Mouse (Mus musculus) right cerebral cortex, adult 2 months (tissue): ENCODE data around the gene Inka1.
A peak's percentile ranks its signal among the peaks of the same experiment; 100 is the strongest.
"Not testable (repeated sequence)": the region's sequence is repeated elsewhere in the genome, so short reads cannot be mapped to it uniquely, and the experiment has no call there.

Experiments used
- DNase-seq, 2 experiments: peaks; one replicate each; pipeline ENCODE4 v3.0.0; 2021 to 2022; ENCODE audit warnings: low spot score in 2 of 2

Inka1 gene

DNA sequence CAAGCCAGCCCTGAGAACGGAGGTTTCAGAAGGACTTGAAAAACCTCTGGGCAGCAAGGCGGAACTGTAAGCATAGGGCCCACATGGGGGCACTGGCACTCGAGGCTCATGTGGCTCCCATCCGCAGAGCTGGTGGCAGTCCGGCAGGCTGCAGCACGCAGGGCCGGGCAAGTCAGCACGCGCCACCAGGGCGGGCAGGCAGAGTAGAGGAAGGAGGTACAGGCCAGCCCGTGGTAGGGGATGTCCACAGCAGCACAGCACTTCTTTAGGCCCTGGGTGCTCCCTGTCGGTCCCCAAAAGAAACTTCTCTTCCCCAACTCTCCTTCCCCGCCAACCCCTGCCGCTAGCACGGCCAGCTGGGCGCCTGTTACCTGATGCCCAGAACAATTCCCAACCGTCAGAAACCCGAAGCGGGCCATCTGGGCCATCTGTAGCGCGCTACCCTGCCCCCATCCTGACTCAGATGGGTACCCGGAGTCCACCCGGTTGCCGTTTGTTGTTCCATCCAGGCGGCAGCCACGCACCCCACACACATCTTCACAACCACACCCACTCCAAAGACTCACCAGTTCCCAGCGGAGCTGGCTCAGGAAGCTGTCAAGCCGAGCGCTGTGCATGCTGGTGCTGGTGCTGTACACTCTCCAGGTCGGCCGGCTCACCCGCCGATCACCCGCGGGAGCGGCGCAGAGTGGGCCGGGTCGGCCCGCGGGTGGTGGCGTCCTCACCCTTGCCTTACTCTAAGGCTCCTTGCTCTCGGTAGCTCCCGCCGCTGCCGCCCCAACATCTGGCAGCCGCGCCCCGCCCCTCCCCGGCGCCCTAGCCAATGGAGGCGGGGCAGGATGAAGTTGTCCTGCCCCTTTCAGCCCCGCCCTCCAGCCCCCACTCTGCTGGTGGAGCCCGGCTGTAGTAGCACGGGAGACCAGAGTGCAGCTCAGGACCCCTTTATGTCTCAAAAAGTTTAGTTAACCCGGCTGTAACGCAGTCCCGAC is at the start of gene Inka1:
Gene Inka1 (minus strand): TSS at position 749 of the 989 bp plus-strand sequence.
- DNase-seq = peak; percentile 76 to 81

- no peak for DNase-seq
Observed at GRCm38 (mm10) chr9:108032126-108032525, 46.4 kb upstream of the Inka1 start.

GRCm38 (mm10) chr9:108027867-108028266 is 42.2 kb upstream of the Inka1 start:
- no peak for DNase-seq

GRCm38 (mm10) chr9:108026584-108026983 is 40.9 kb upstream of the Inka1 start:
- no peak for DNase-seq

DNA sequence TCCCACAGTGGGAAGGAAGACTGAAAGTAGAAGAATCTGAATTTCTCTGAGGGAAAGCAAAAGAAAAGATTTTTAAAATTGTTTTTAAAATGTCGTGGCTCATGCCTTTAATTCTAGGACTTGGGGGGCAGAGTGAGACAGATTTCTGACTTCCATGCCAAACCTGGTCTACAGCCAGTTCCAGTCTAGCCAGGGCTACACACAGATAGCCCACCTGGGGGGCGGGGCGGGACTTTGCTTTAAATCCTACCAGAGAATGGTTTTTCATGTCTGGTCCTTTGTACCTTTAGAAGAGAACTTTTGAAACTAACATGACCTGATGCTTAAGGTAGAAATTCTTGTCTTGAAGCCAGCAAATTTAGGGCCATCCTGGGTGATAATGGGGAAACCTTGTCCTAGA is 37.5 kb upstream of the Inka1 start:
- no peak for DNase-seq

- no peak for DNase-seq
Observed at GRCm38 (mm10) chr9:108020741-108021140, 35.1 kb upstream of the Inka1 start.

GRCm38 (mm10) chr9:108017127-108017526 is 31.4 kb upstream of the Inka1 start:
- DNase-seq = peak; percentile 39 to 49

DNA sequence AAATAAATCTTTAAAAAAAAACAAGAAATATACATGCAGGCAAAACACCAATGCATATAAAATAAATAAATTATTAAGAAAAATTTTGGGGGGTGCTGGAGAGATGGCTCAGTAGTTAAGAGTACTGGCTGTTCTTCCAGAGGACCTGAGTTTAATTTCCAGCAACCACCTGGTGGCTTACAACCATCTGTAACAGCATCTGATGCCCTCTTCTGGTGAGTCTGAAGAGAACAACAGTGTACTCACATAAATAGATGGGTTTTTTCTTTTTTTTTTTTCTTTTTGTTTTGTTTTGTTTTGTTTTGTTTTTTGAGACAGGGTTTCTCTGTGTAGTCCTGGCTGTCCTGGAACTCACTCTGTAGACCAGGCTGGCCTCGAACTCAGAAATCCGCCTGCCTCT is 27.9 kb upstream of the Inka1 start:
- not testable (repeated sequence) for DNase-seq

GRCm38 (mm10) chr9:108010385-108010784 is 24.7 kb upstream of the Inka1 start:
- DNase-seq = no peak

DNA sequence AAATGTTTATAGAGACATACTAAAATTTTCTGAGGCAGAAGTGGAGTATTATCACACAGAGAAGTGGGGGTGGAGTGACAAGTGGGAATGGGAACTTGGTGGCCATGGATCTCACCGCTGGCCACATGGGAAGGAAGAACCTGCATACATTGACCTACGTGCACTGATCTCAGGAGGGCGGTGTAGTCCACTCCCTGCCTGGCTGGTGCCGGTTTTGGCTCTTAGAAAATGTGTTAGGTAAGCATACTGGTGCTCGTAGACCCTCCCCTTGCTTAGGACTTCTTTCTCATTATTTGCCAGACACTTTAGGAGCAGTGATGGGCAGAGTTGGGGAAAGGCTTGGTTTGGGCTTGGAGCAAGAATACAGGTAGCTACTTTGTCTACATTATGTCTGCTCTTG is 22.4 kb upstream of the Inka1 start:
- no peak for DNase-seq

DNA sequence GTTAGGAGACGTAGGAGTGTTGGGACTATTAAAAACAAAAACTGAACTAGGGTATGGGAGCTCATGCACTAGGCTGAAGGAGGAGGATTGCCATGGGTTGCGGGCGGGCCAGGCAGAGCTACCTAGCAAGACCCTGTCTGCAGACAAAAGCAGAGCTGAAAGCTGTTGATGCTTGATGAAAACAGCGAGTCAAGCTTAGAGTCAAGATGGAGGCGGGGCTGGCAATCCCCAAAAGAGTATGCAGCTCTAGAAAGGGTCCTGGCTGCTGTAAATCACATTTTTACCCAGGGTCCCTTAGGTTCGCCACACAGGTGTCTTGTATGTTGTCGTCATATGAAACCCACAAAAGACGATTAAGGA is 17.8 kb upstream of the Inka1 start:
- peak in 1 of 2 experiments; percentile 31 for DNase-seq

GRCm38 (mm10) chr9:108002778-108003530 is 17.3 kb upstream of the Inka1 start:
- DNase-seq = peak in 1 of 2 experiments; percentile 49

DNA sequence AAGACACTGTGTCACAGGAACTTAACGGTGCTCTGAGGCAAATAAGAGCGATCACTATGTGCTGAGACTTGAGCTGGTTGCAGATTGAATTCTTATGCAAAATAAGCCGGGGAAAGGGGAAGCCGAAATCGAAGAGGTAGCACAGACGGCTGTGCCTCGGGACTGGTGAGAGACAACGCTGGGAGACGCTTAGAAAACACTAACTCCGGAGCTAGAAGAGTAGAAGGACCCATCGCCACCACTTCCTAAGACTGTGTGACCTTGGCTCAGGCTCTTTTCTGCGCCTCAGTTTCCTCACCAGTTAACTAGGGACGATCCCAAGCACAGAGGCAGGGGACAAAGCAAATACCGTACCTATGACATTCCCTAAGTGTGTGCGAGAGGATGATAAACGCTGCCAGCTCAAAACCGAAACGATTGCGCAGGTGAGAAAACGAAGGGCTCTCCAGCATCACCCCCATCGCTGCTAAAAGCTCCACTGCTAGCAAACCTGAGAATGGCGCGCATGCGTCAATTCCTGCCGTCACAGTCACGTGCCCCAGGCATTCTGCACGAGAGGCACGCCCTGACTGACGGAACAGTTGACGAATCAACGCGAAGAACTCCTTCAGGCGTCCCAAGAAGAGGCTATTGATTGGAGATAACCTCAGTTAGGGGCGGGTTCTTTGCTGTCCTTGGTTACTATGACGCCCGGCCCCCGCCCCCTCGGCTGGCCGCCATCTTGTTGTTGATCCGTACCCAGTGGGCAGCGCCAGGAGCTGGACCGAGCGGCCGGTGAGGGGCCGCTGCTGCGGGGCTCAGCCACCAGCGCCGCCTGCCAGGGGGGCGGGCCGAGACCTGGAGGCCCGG is 16.5 kb upstream of the Inka1 start, which contains the start of gene Ip6k1:
Gene Ip6k1 (plus strand): TSS at position 580 of the 849 bp plus-strand sequence.
- peak; percentile 100 for DNase-seq

DNA sequence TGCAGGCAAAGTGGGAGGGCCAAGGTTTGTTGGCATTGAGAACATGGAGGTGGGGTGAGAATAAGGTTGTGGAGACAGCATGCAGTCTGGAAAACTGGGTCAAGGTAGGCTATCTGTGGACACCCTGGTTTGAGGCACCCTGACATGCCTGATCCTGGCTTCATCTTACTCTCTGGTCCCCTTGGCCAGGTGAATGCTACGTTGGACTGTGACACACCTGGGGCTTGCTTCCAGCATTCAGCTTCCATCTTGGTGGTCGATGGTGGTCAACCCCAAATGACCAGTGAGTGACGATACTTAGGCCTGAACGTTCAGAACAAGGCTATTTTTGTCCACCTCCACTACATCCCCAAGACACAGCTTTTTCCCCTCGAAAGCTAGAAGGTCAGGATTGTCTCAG is 10.4 kb upstream of the Inka1 start, which contains the start of gene Gm20662:
Gene Gm20662 (plus strand): TSS at position 301 of the 400 bp plus-strand sequence.
- DNase-seq = no peak

- DNase-seq = no peak
Observed at GRCm38 (mm10) chr9:107995513-107995912, 9.8 kb upstream of the Inka1 start.

DNA sequence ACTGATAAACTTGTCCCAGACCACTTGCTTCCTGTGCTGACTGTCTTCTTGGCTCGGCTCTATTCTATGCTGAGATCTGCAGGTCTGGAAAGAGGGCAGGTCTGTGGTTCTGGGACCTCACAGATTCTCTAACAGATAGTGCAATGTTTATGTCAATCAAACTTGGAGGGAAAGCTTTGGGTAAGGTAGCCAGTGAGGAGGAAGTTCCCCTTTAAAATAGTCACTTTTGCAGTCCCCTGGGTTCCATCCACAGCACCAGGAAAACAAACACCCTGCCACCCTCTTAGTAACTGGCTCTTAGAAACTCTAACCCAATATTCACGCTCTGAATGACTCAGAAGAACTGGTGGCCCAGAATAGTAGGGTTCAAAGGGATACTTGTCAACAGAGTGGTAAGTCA is 8.8 kb upstream of the Inka1 start:
- DNase-seq = no peak

GRCm38 (mm10) chr9:107993013-107993412 is 7.3 kb upstream of the Inka1 start:
- no peak for DNase-seq

DNA sequence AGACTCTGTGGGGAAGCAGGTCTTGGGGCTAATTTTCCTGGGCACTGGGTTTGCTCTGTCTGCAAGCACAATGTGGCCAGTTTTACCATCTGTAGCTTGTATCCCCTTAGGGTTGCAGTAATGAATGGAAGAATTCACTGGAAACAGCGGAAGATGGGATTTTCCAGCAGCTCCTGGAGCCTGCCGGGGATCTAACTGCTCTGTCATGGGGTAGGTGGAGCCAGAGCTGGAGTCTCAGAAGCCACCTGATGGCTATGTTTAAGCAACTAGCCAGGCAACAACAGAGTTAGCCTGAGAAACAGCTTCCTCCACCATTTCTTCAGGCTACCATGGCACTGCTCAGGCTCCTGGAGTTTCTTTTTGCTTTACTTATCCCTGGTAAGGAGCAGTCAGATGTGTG is 6.5 kb upstream of the Inka1 start, which contains the start of gene Cdhr4:
Gene Cdhr4 (plus strand): TSS at position 301 of the 400 bp plus-strand sequence.
- DNase-seq = no peak

- DNase-seq = no peak
Observed at GRCm38 (mm10) chr9:107987950-107988349, 2.3 kb upstream of the Inka1 start.

GRCm38 (mm10) chr9:107986376-107986775 is 697 bp upstream of the Inka1 start:
- DNase-seq = peak; percentile 72 to 80

- DNase-seq = no peak
Observed at GRCm38 (mm10) chr9:107984754-107985055, 974 bp downstream of the Inka1 start.
